Mouse (Mus musculus): ENCODE data around the gene Plscr2. TPM values are rescaled to one million over a fixed set of nuclear protein-coding genes. Genes with fewer than 3 reads are reported as not detected.
A peak's percentile ranks its signal among the peaks of the same experiment; 100 is the strongest.

The Plscr2 gene
- polyA plus RNA-seq, 1 experiment, result 4.4 TPM

DNA sequence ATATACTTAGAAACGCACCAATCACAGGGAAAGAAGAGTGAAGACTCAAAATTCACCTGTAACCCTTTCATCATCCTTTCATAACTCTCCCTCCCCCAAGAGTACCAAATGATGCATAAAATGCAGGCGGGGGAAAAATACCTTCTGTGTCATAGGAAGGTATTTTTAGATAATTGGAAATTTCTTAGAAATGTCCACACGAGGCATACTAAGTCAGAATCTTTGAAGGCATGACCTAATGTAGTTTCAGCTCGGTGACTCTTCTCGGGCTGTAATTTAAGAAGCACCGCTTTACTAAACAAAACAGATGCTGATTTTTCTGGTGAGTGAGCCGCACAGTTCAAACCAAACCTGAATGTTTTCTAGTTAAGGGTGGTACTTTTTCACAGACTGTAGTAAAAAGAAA is 26.0 kb upstream of the Plscr2 start, which contains the start of gene Plscr1:
TSS of gene Plscr1 (plus strand) at position 304 of the 406 bp plus-strand sequence.
- DNase-seq, result no peak
- H3K27me3 ChIP-seq (ENCODE audit: control insufficient read depth, insufficient read depth, low read length), result no peaks in the 10 kb centered on the region; the same call in 1 of the 2 replicates
- no peaks in the 10 kb centered on the region for H3K4me1 ChIP-seq (ENCODE audit: control insufficient read depth, insufficient read depth, low read length)
- no peak within 1 kb of the TSS for H3K27ac ChIP-seq (ENCODE audit: insufficient read depth, low read length)
- no peak for TF ChIP-seq POLR2A (IDR thresholded peaks at IDR 0.05; ENCODE audit: borderline replicate concordance, insufficient read depth, low read length)
- 42% methylated on average over 7 of the region's 7 CpGs for WGBS
- H3K4me3 ChIP-seq (replicated peaks; ENCODE audit: insufficient read depth, low read depth, low read length), result peak within 1 kb of the TSS; percentile 64

DNA sequence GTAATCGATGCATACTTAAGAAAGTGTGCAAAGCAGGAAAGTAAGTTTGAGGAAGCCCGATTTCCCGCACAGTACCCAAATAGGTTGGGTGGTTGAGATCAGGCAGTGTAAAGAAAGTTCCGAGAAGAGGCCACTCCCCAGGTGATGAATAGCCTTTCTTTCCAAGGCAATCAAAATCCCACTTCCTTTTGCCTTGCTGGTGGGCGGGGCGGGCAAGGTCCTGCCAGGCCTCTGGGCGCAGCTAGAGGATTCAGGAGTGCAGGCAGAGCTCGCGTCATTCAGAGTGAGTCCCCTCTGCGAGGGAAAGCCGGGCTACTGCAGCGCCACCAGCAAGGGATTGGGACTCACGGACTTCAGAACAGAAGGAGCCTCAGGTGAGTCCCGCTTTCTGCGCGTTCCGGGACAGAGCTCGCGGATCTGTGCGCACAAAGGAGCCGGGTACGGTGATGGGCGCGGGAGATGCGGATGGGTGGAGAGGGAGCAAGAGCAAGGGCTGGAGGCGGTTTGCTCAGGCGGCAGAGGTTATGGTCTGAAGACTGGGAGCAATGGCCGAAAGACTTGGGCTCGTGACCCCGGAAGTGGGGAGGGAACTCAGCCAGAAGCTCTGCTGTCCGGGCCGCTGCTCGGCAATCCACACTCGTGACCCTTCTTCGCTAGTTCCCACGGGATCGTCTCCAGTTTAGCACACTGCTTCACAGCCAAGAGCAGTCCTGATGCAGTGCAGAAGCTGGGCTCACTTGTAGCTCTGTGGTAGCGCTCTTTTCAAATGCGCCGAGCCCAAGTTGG is 25.2 kb upstream of the Plscr2 start:
- H3K4me3 ChIP-seq (replicated peaks; ENCODE audit: insufficient read depth, low read depth, low read length), result peak overlapping the region; percentile 64
- no peaks in the 10 kb centered on the region; the same call in 1 of the 2 replicates for H3K27me3 ChIP-seq (ENCODE audit: control insufficient read depth, insufficient read depth, low read length)
- no peaks in the 10 kb centered on the region for H3K4me1 ChIP-seq (ENCODE audit: control insufficient read depth, insufficient read depth, low read length)
- peak; percentile 45 to 49 for DNase-seq
- 2% methylated on average over 40 of the region's 40 CpGs for WGBS
- no peak overlapping the region for H3K27ac ChIP-seq (ENCODE audit: insufficient read depth, low read length)
- TF ChIP-seq POLR2A (IDR thresholded peaks at IDR 0.05; ENCODE audit: borderline replicate concordance, insufficient read depth, low read length) (no peak), CTCF (IDR thresholded peaks at IDR 0.05; ENCODE audit: borderline replicate concordance, insufficient read depth, low read depth, low read length) (no peak)

DNA sequence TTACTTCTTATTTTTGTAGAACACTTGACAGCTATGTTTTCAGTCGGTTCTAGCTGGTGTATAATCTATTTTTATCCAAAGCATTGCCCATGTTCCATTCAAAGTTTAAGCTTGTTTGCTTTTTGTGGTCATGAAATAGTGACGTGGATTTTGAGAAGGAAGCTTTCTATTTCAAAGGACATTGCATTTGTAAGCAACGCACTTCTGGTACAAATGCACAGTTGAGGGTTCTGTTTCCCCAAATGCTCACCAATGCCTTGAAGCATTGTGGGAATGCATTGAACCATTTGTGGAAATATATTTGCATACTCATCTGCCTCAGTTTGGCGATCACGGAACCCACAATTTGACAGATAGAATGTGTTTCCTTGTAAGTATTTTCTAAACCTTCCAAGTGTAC is 22.7 kb upstream of the Plscr2 start:
- Histone ChIP-seq H3K27me3 (ENCODE audit: control insufficient read depth, insufficient read depth, low read length) (no peaks in the 10 kb centered on the region; the same call in 1 of the 2 replicates), H3K4me3 (replicated peaks; ENCODE audit: insufficient read depth, low read depth, low read length) (no peak overlapping the region), H3K4me1 (ENCODE audit: control insufficient read depth, insufficient read depth, low read length) (no peaks in the 10 kb centered on the region), H3K27ac (ENCODE audit: insufficient read depth, low read length) (no peak overlapping the region)
- TF ChIP-seq CTCF (IDR thresholded peaks at IDR 0.05; ENCODE audit: borderline replicate concordance, insufficient read depth, low read depth, low read length) (no peak), POLR2A (IDR thresholded peaks at IDR 0.05; ENCODE audit: borderline replicate concordance, insufficient read depth, low read length) (no peak)
- no peak for DNase-seq
- WGBS, result 65% methylated on average over 5 of the region's 5 CpGs

DNA sequence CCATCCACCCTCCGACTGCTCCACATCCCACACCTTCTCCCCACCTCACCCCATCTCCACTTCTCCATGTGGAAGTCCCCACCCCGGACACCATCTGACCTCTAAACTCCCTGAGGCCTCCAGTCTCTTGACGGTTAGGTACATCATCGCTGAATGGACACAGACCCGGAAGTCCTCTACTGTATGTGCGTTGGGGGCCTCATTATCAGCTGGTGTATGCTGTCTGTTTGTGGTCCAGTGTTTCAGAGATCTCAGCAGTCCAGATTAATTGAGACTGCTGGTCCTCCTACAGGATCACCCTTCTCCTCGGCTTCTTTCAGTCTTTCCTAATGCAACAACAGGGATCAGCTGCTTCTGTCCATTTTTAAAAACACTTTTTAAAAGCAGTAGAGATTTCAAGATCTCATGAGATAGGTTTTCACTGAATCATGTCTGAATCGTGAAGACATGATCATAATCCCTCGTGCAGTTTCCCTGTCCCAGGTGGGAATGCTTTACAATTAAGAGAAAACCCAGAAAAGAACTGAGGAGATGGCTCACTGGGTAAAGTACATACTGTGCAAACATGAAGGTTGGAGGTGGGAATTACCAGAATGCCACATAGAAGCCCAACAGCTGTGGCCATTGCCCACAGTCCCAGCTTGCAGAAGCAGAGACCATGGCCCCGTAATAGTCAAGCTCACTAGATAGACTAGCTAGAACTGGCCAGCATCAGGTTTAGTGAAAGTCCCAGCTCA is 21.6 kb upstream of the Plscr2 start:
- H3K27ac ChIP-seq (ENCODE audit: insufficient read depth, low read length), result no peak overlapping the region

DNA sequence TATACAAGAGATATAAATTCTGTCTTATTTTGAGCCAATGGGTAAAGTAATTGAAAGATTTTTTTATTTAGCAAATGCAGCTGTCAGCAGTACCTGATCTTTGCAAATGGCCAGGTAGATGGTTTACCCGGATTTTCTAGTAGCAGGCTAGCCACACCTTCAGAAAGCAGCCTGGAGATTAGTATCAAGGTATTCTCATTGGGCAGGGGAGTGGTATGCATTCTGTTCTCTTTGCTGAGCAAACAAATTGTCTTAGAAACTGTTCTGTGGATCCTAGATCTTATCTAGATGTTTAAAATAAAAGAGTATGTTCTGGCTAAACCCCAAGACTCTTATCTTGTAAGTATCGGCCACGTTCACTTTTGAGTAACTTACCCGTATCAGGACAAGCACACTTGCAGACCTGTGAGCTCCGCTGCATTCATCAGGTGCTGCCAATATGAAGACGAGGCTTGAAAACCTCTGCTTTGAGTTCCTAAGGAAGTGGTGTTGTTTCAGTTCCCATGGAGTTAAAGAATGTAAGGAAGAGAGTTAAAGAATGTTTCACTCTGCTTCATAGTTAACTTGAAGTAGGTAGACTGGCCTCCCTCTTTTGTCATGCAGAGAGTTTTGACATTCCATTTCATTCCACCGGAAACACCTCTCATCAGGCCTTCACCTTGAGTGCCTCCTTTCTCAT is 14.8 kb upstream of the Plscr2 start:
- 89% methylated on average over 7 of the region's 7 CpGs for WGBS
- no peak overlapping the region for H3K27ac ChIP-seq (ENCODE audit: insufficient read depth, low read length)
- DNase-seq, result no peak
- no peak for TF ChIP-seq POLR2A (IDR thresholded peaks at IDR 0.05; ENCODE audit: borderline replicate concordance, insufficient read depth, low read length)
- TF ChIP-seq CTCF (IDR thresholded peaks at IDR 0.05; ENCODE audit: borderline replicate concordance, insufficient read depth, low read depth, low read length), result no peak
- H3K27me3 ChIP-seq (ENCODE audit: control insufficient read depth, insufficient read depth, low read length), result no peaks in the 10 kb centered on the region
- H3K4me1 ChIP-seq (ENCODE audit: control insufficient read depth, insufficient read depth, low read length), result no peaks in the 10 kb centered on the region
- H3K4me3 ChIP-seq (replicated peaks; ENCODE audit: insufficient read depth, low read depth, low read length), result no peak overlapping the region

More for the DNA sequence above, 21.6 kb upstream of the Plscr2 start:
- Histone ChIP-seq H3K27me3 (ENCODE audit: control insufficient read depth, insufficient read depth, low read length) (no peaks in the 10 kb centered on the region; the same call in 1 of the 2 replicates), H3K4me3 (replicated peaks; ENCODE audit: insufficient read depth, low read depth, low read length) (no peak overlapping the region), H3K4me1 (ENCODE audit: control insufficient read depth, insufficient read depth, low read length) (no peaks in the 10 kb centered on the region)
- no peak for DNase-seq
- 92% methylated on average over 10 of the region's 10 CpGs for WGBS
- no peak for TF ChIP-seq CTCF (IDR thresholded peaks at IDR 0.05; ENCODE audit: borderline replicate concordance, insufficient read depth, low read depth, low read length)
- TF ChIP-seq POLR2A (IDR thresholded peaks at IDR 0.05; ENCODE audit: borderline replicate concordance, insufficient read depth, low read length), result no peak

DNA sequence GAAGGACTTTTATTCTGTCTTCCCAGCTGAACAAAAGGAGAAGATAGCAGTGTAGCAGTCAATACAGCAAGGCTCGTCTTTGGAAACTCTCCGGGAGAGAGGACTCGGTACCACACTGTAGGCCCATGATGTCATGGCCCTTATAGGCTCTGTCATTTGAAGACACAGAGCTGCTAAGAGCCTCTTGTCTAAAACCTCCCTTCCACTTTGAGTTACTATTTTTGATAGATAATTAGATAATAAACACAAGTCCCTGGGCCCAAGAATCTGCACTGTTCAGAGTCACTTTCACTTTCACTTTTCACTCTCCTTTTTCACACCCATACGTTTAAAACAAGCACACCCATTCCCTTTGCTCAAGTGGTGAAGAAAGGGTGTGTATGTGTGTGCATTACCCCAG is 9.7 kb upstream of the Plscr2 start:
- Histone ChIP-seq H3K4me1 (ENCODE audit: control insufficient read depth, insufficient read depth, low read length) (no peaks in the 10 kb centered on the region), H3K4me3 (replicated peaks; ENCODE audit: insufficient read depth, low read depth, low read length) (no peak overlapping the region), H3K27ac (ENCODE audit: insufficient read depth, low read length) (no peak overlapping the region), H3K27me3 (ENCODE audit: control insufficient read depth, insufficient read depth, low read length) (no peaks in the 10 kb centered on the region)
- WGBS, result 82% methylated on average over 4 of the region's 4 CpGs
- no peak for DNase-seq
- TF ChIP-seq POLR2A (IDR thresholded peaks at IDR 0.05; ENCODE audit: borderline replicate concordance, insufficient read depth, low read length) (no peak), CTCF (IDR thresholded peaks at IDR 0.05; ENCODE audit: borderline replicate concordance, insufficient read depth, low read depth, low read length) (no peak)

DNA sequence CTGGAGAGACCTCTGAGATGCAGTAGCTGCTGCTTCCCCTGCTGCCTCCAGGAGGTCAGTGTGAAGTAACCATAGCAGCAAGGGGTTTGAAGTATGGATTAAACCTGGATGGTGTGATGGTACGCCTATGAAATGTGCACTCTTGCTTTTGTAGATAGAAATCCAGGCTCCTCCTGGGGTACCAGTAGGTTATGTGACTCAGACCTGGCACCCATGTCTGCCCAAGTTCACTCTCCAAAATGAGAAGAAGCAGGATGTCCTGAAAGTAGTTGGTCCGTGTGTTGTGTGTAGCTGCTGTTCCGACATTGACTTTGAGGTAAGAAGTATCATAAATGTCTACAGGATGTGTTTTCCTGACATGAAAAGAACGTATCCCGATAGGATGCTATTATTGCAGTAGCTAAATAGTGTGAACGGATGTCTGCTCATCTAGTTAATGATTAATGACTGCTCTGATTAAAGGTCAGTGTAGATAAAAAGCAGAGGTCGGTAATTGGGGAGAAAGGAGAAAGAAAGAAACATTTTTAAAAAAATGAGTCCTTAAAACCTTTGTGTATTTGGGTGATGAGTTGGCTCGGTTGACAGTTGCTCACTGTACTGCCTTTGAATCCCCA is 8.7 kb upstream of the Plscr2 start:
- Histone ChIP-seq H3K4me3 (replicated peaks; ENCODE audit: insufficient read depth, low read depth, low read length) (no peak overlapping the region), H3K27ac (ENCODE audit: insufficient read depth, low read length) (no peak overlapping the region), H3K4me1 (ENCODE audit: control insufficient read depth, insufficient read depth, low read length) (no peaks in the 10 kb centered on the region), H3K27me3 (ENCODE audit: control insufficient read depth, insufficient read depth, low read length) (no peaks in the 10 kb centered on the region)
- WGBS, result 95% methylated on average over 8 of the region's 8 CpGs
- DNase-seq, result no peak
- TF ChIP-seq CTCF (IDR thresholded peaks at IDR 0.05; ENCODE audit: borderline replicate concordance, insufficient read depth, low read depth, low read length), result no peak
- TF ChIP-seq POLR2A (IDR thresholded peaks at IDR 0.05; ENCODE audit: borderline replicate concordance, insufficient read depth, low read length), result no peak
